Mouse (Mus musculus) hematopoietic stem cell, adult 5-6 weeks (primary cell): Measurements from ENCODE around the gene Cela1. TPM values are rescaled to one million over a fixed set of nuclear protein-coding genes. Genes with fewer than 3 reads are reported as not detected.

ENCODE experiments used
- ATAC-seq, 2 experiments: fragments of 125-278 bp in 1 of 2; replicated peaks in 1 of 2; 2 replicates each; pipeline ENCODE4 v1.8.0; 2016 to 2017; ENCODE audit warnings: inconsistent platforms in 2 of 2, mild to moderate bottlenecking in 2 of 2, moderate number of reproducible peaks in 2 of 2, low read depth in 1 of 2, moderate TSS enrichment in 1 of 2; ENCODE audit not compliant: low FRiP score in 2 of 2, poor library complexity in 2 of 2, severe bottlenecking in 2 of 2, insufficient read depth in 1 of 2, low TSS enrichment in 1 of 2
- total RNA-seq: library from RNA; stranded (forward); fragments of 172-1452, 232-1000 nt; gene quantifications from 2 replicates; pipeline ENCODE4 v1.2.3, GENCODE M21; 2017

Gene Cela1
- total RNA-seq, 1 experiment from 2014 or later, result 14.2 TPM

DNA sequence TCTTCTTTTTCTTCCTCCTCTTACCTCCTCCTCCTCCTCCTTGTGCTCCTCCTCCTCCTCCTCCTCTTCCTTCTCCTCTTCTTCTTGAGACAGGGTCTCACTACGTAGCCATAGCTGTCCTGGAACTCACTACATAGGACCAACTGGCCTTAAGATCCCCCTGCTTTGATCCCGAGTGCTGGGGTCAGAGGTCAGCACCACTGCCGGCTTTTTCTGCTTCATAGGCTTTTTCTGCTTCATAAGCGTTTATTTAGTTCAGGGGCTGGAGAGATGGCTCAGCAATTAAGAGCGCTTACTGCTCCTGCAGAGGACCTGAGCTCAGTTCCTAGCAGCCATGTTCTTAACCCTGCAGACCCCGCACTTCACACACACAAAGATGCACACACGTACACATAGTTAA is 6.0 kb downstream of the Cela1 start:
- ATAC-seq, result no peak

GRCm38 (mm10) chr15:100680381-100680780 is 7.3 kb downstream of the Cela1 start:
- no peak for ATAC-seq

DNA sequence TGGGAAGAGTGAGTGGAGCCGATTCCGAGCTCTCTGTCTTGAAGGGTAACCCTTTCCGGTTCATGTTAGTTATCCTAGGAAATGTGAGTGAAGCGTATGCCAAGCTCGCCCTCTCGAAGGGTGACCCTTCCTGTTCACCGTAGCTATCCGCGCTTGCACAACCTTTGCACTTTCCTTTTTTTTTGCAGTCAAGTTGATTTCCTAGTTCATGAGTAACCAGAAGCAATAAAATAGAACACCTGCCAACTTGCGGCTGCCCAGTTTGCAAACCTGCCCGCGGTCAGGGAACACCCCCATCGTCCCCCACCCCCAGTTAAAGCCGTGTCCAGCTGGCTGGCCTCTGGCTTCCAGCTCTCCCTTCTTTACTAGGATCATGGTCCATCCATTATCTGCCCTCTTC is 8.7 kb downstream of the Cela1 start:
- ATAC-seq, result no peak

DNA sequence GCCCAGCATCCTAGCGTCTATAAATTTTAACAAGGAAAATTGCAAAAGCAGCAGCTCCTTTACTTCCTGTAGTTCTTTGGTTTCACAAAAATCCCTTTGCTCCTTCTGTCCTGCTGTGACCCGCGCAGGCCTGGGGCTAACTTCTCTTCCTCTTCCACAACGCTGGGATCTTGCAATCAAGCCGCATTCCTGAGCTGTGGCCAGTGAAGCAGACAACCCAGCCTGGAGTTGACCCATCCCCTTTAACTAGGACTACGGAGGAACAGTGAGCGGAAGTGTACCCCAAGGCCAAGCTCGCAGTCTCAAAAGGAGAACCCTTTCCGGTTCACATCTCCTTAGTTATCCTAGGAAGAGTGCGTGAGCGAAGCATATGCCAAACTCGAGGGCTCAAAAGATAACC is 9.1 kb downstream of the Cela1 start:
- ATAC-seq, result no peak; a peak in 1 of 4 replicates

- no peak; a peak in 1 of 4 replicates for ATAC-seq
Observed at GRCm38 (mm10) chr15:100677675-100678074, 10.0 kb downstream of the Cela1 start.

DNA sequence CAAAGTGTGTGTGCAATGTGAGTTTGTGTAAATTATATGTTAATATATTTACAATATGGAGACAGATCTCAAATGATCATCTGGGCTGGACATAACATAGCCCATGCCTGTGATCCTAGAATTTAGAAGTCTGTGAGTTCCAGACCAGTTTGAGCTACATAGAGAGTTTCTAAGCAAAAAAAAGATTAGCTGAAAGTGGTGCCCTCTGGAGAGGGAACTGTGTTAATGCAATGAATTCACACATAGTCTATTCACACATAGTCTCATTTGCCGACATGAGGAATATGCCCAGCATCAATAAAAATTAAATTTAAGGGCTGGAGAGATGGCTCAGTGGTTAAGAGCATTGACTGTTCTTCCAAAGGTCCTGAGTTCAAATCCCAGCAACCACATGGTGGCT is 11.2 kb downstream of the Cela1 start:
- no peak for ATAC-seq

DNA sequence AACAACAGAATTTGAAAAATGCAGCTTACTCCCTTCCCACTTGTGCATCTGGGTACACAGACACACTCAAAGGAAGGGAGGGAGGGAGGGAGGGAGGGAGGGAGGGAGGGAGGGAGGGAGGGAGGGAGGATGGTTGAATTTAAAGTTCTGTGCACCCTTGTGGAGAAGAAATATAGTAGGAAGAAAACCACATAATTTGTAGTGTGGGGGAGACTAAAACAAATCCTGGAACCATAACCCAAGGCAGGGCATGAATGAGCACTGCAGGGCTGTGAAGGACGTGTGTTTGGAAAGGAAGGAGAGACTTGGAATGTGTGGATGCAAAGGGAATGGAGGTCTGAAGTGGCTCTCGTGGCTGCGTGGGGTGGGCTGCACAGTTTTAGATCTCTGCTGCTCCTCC is 12.2 kb downstream of the Cela1 start:
- no peak for ATAC-seq

- no peak for ATAC-seq
Observed at GRCm38 (mm10) chr15:100674566-100674965, 13.2 kb downstream of the Cela1 start.

GRCm38 (mm10) chr15:100673585-100674391 is 13.9 kb downstream of the Cela1 start:
- ATAC-seq, result peak; percentile 70 to 75

- no peak for ATAC-seq
Observed at GRCm38 (mm10) chr15:100670833-100671232, 16.9 kb downstream of the Cela1 start.

GRCm38 (mm10) chr15:100670004-100670403 is 17.7 kb downstream of the Cela1 start:
- ATAC-seq, result no peak

DNA sequence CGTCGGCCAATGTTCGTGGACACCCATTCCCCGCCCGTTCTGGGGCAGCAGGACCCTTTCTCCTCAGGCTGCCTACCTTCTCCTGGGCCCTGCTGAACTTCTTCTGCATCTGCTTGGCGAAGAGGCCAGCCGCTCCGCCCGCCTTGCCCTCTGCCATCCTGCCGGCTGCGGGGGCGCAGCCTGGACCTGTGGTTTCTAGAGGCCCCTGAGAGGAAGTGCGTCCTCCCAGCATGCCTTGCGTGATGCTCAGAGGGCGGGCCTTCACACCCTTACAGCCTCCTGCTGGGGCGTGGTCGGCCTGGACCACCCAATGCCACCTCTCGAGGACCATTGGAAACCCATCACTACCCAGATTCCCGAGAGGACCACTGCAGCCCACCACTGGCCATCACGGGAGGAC is 18.4 kb downstream of the Cela1 start, which contains the start of gene Bin2:
Gene Bin2, minus strand, starts transcription at position 217 of the 400 bp plus-strand sequence.
- peak; percentile 63 to 74 for ATAC-seq

DNA sequence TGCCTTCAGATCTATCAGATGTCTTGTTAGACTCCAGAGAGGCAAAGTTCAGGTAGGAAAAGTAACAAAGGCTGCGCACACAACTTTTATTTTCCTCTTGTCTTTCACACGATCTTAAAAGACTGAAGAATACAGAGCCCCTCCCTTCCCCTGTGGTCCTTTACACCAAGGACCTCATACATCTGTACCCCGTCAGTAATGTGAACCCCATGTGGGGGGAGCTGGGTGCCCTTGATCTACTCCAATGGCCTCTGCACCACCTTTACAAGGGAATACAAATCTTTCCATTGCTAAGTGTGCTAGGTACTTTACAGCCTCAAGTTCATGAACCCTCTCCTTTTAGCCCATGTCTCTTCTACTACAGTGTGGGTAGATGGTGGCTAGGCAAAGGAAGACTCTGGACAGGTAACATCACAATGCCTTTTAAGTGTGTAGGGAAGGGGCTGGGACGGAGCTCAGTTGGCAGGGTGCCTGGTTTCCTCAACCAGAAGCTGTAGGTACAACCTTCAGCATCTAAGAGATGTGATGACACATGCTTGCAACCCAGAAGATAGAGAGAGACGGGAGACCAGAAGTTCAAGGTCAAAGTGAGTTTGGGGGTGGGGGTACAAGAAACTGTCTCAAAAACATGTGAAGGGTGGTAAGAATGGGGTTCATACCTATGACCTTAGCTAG is 19.7 kb downstream of the Cela1 start:
- ATAC-seq, result no peak

GRCm38 (mm10) chr15:100667420-100667819 is 20.3 kb downstream of the Cela1 start:
- ATAC-seq, result no peak

DNA sequence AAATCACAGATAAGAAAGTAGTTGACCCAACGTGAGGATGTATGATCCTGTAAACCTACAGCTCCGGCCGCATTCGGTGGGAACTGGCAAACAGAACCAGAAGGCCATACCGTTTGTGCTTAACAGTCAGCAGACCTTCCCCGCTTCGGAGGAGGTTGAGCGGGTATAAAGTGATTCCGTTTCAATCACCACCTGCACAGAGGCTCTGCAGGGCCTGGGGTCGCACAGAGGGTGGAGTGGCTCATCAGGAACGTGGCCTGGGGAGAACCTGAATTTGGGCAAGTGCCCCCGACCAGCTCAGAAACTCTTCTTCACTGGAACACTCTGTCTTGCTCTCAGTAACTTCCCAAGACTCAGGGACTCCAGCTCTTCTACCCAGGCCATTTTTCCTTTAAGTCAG is 20.9 kb downstream of the Cela1 start:
- ATAC-seq, result no peak

- peak; percentile 55 to 61 for ATAC-seq
Observed at GRCm38 (mm10) chr15:100666219-100666696, 21.5 kb downstream of the Cela1 start.

DNA sequence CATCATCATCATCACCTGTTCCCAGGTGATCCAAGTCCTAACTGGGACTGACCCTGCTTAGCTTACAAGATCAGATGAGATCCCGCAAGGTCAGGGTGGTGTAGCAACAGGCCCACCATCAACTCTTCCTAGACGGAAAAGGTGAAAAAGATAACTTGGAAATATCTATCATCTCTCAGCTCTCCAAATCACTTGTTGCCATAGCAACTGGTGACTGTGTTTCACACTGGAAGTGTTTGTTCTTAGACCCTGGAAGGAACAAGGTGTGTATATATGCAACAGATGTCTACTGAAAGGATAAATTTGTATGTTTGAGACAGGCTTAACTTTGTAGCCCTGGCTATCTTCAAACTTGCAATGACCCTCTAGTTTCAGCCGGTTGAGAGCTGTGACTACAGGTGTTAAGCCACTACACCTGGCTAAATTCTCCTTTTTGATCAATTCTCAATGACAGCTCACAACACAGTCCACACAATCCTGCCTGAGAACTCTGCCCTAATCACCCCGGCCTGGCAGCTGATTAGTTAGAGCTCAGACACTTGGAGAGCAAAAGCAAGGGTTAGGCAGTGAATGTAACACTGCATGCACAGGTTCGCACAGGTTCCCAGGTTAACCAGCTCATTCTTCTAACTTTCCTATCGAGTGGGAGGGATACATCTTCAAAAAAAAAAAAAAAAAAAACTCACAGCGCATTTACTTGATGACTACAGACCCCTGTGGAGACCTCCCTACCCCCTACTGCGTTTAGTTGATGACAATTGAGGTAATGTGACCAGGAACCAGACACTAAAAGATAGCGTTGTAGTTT is 22.1 kb downstream of the Cela1 start:
- ATAC-seq, result no peak

DNA sequence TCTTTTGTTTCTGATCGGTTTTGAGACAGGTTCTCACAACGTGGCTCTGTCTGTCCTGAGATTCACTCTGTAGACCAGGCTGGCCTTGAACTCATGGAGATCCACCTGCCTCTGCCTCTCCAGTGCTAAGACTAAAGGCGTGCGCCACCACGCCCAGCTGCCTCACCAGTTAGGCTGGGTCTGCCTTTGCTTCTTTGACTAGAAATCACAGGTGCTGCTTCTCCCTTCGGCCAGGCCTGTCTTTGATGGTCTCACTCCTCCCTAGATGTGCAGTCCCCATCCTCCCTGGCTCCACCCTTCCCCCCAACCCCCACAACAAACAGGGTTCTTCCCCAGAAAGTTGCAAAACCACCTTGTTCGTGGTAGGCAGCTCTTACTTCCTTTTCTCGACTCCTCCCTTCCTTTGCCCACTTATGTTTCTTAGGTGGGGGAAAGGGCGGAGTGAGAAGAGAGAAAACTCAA is 22.9 kb downstream of the Cela1 start:
- ATAC-seq, result peak; percentile 25 to 65; a peak in 2 of 4 replicates
